Mouse (Mus musculus) fibroblast of lung, adult 2 months (primary cell): ENCODE measurements around the gene Spock1.

Experiments
- DNase-seq: peaks from one replicate; pipeline ENCODE4 v3.0.0-alpha.2; 2011; ENCODE audit warnings: low read depth

The Spock1 gene

GRCm38 (mm10) chr13:57806301-57806700 is 101.8 kb downstream of the Spock1 start:
- no peak for DNase-seq

- DNase-seq, result no peak
Observed at GRCm38 (mm10) chr13:57798633-57799032, 109.5 kb downstream of the Spock1 start.

- no peak for DNase-seq
Observed at GRCm38 (mm10) chr13:57796951-57797692, 111.0 kb downstream of the Spock1 start.

GRCm38 (mm10) chr13:57793643-57794240 is 114.4 kb downstream of the Spock1 start:
- DNase-seq, result no peak

- no peak for DNase-seq
Observed at GRCm38 (mm10) chr13:57789796-57790195, 118.3 kb downstream of the Spock1 start.

- no peak for DNase-seq
Observed at GRCm38 (mm10) chr13:57788299-57788698, 119.8 kb downstream of the Spock1 start.

- DNase-seq, result no peak
Observed at GRCm38 (mm10) chr13:57786278-57786677, 121.9 kb downstream of the Spock1 start.

- DNase-seq, result no peak
Observed at GRCm38 (mm10) chr13:57782975-57783374, 125.2 kb downstream of the Spock1 start.

- DNase-seq, result no peak
Observed at GRCm38 (mm10) chr13:57782107-57782561, 126.0 kb downstream of the Spock1 start.

- DNase-seq, result no peak
Observed at GRCm38 (mm10) chr13:57779146-57779545, 129.0 kb downstream of the Spock1 start.

GRCm38 (mm10) chr13:57778524-57778923 is 129.6 kb downstream of the Spock1 start:
- DNase-seq, result no peak

- no peak for DNase-seq
Observed at GRCm38 (mm10) chr13:57771998-57772397, 136.1 kb downstream of the Spock1 start.

GRCm38 (mm10) chr13:57766721-57767120 is 141.4 kb downstream of the Spock1 start:
- DNase-seq, result no peak

GRCm38 (mm10) chr13:57761122-57761521 is 147.0 kb downstream of the Spock1 start:
- DNase-seq, result no peak

GRCm38 (mm10) chr13:57760618-57761017 is 147.5 kb downstream of the Spock1 start:
- no peak for DNase-seq

- DNase-seq, result no peak
Observed at GRCm38 (mm10) chr13:57756316-57756715, 151.8 kb downstream of the Spock1 start.

- DNase-seq, result no peak
Observed at GRCm38 (mm10) chr13:57750831-57751230, 157.3 kb downstream of the Spock1 start.

GRCm38 (mm10) chr13:57744667-57745066 is 163.5 kb downstream of the Spock1 start:
- no peak for DNase-seq

- no peak for DNase-seq
Observed at GRCm38 (mm10) chr13:57741186-57741585, 166.9 kb downstream of the Spock1 start.

GRCm38 (mm10) chr13:57740473-57740872 is 167.7 kb downstream of the Spock1 start:
- no peak for DNase-seq

GRCm38 (mm10) chr13:57736060-57736459 is 172.1 kb downstream of the Spock1 start:
- DNase-seq, result no peak

- DNase-seq, result no peak
Observed at GRCm38 (mm10) chr13:57734549-57734948, 173.6 kb downstream of the Spock1 start.

GRCm38 (mm10) chr13:57733521-57733920 is 174.6 kb downstream of the Spock1 start:
- no peak for DNase-seq

- no peak for DNase-seq
Observed at GRCm38 (mm10) chr13:57732251-57732650, 175.9 kb downstream of the Spock1 start.
